Mouse (Mus musculus) E14TG2a.4 (cell line): ENCODE results near the gene Mrpl37.

Experiments used
- CTCF ChIP-seq: conservative IDR thresholded peaks from 2 replicates; pipeline ENCODE4 v1.5.1; 2014; ENCODE audit warnings: low read length
- NANOG ChIP-seq: IDR thresholded peaks from 2 replicates; pipeline ENCODE4 v1.6.1; 2014; ENCODE audit warnings: borderline replicate concordance, low read length, mixed read lengths
- POU5F1 ChIP-seq: IDR thresholded peaks from 2 replicates; pipeline ENCODE4 v1.6.1; 2014; ENCODE audit warnings: low read length, borderline replicate concordance

GRCm38 (mm10) chr4:107091696-107092095 is 25.0 kb upstream of the Mrpl37 start:
- TF ChIP-seq CTCF: no peak
- TF ChIP-seq POU5F1: no peak
- no peak for TF ChIP-seq NANOG
